Mouse (Mus musculus) ovary, postnatal 10 days (tissue): Measurements from ENCODE around the gene Olfr345.

ENCODE experiments used
- DNase-seq: peaks from one replicate; pipeline ENCODE4 v3.0.0; 2022; ENCODE audit warnings: low spot score

Olfr345 gene

DNA sequence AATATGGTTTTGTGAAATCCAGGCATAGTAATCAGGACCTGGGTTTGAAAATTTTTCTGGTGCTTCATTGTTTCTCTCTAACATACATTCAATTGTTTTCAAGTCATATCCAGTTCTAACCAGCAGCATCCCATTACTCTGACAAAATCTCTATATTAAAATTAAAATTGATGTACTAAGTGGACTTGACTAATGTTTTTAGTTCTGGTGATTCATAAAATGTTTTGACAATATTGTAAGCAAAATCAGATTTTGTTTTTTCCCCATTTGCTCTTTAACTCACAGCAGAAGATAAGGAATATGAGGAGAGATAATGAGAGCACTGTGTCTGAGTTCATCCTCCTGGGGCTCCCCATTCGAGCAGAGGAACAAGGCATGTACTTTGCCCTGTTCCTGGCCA lies at the start of gene Olfr345:
Gene Olfr345, plus strand, starts transcription at position 301 of the 400 bp plus-strand sequence.
- DNase-seq = no peak

DNA sequence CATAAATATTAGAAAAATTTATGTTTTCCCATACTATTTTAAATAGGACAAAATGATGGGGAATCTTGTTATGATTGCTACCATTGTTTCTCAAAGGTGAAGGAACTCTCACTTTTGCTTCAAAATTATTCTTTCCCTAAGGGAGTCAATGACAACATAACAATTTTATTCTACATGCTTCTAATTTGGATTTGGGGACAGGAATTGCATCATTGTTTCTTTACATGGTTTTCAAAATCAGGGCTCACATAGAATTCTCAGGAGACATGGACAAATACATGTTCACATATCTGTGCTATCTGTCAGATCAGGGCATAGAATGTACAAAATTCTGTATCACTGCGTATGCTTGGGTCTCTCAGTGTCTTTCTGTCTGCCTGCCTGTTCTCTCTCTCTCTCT lies 45.6 kb downstream of the Olfr345 start, which contains the start of gene Olfr346:
Gene Olfr346, plus strand, starts transcription at position 301 of the 400 bp plus-strand sequence.
- DNase-seq = no peak
